Mouse (Mus musculus) liver, embryonic 14.5 days (tissue): ENCODE measurements around the gene Vldlr.

ENCODE experiments used
- CTCF ChIP-seq: IDR thresholded peaks from 2 replicates; pipeline ENCODE4 v1.5.1; 2016; ENCODE audit warnings: antibody characterized with exemption, low read depth, control low read depth
- EP300 ChIP-seq: IDR thresholded peaks from 2 replicates; pipeline ENCODE4 v1.6.1; 2016; ENCODE audit warnings: antibody characterized with exemption, low read depth

DNA sequence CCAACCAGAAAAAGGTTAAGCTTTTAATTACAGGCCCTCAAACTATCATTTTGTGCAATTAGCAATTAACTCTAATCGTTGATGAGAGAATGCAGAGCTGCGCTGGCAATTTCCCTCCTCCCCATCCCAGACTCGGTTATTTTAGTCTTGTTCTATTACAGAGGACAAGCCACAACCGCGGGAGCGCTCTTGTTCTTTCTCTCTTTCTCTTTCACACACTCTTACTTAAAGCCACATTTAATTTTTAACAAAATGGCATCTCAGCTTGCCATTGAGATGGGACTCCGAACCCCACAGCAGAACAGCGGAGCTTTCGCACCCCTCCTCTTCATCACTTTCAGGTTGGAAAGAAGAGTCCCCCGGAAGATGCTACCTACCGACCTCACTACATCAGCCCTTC is at the start of gene Vldlr:
- no peak for TF ChIP-seq CTCF
- TF ChIP-seq EP300, result no peak
